Mouse (Mus musculus): ENCODE measurements around the gene Epb41l4b. TPM values are rescaled to one million over a fixed set of nuclear protein-coding genes. Genes with fewer than 3 reads are reported as not detected.

The Epb41l4b gene
- total RNA-seq, 2 experiments from 2014 or later = 2.1 to 2.4 TPM

GRCm38 (mm10) chr4:57156549-57157169 lies 13.4 kb upstream of the Epb41l4b start:
- DNase-seq (ENCODE audit: low spot score in 2 of 2) = no peak

DNA sequence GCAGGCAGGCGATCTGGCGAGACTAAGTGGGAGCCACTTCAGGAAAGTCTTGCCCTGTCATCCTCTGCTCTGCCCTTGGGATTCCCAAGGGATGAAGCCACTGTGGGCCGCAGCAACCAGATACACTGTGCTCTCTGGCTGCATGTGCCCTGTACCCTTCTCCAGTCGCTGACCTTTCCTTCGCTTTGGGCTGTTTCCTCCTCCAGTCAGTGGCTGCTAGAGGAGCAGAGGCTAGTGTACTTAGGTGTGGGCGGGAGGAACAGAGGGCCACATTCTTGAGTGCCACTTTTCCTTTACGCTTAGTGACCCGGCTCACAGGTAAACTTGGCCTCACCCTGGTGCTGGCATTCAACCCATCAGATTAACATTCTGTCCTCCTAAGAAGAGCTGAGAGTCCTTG lies 10.6 kb upstream of the Epb41l4b start:
- DNase-seq (ENCODE audit: low spot score in 2 of 2) = no peak

- DNase-seq (ENCODE audit: low spot score in 2 of 2) = peak in 1 of 2 experiments; percentile 28
These were observed 10.0 kb upstream of the Epb41l4b start for GRCm38 (mm10) chr4:57153068-57153835.

GRCm38 (mm10) chr4:57148182-57148581 lies 4.9 kb upstream of the Epb41l4b start:
- no peak for DNase-seq (ENCODE audit: low spot score in 2 of 2)

DNA sequence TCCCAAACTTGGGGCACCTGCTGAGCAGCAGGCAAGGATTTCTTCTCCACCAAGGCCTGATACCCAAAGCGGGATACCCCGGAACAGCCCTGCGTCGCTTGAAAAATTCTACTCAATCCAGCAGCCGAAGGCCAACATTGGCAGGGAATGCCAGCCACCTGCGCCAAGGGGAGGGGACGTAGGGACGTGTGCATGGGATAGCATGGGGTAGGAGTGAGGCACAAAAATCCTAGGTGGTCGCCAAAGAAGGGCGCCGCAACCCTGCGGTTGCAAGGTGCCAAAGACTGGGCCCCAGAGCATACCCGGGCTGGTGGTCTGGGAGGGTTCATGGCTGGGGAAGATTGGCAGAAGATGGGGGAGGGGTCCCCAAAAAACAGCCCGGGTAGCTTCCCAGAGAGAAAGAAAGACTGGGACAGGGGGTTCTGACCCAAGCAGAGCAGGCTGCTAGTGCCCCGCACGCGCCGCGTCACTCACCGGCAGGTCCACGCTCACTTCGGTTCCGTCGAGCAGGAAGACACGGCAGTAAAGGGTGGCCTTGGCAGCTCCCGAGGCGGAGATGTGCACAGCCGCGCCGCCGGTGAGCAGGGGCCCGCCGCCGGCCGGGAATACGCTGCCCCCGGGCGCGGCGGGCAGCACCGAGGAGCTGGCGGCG lies 737 bp downstream of the Epb41l4b start:
- DNase-seq (ENCODE audit: low spot score in 2 of 2) = no peak

DNA sequence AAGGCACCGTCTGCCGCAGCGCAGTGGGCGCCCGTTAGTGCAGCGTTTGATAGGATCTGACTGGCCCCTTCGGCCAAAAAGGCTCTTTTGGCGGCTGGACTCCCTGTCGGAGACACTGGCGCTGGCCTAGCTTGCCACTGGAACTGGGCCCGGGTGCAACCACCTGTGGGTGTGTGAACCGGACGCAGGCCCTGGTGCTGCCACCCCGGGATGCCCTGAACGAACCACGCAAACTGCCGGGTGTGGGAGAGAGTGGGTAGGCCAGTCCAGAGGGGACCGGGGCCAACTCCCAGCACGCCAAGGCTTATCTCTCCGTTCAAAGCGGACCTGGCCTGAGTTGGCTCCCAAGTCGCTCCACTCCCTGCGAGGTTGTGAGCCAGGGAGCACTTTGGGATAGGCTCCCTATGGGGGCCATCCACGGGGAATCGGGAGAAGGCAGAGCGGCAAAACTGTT lies 1.3 kb downstream of the Epb41l4b start:
- no peak for DNase-seq (ENCODE audit: low spot score in 2 of 2)

DNA sequence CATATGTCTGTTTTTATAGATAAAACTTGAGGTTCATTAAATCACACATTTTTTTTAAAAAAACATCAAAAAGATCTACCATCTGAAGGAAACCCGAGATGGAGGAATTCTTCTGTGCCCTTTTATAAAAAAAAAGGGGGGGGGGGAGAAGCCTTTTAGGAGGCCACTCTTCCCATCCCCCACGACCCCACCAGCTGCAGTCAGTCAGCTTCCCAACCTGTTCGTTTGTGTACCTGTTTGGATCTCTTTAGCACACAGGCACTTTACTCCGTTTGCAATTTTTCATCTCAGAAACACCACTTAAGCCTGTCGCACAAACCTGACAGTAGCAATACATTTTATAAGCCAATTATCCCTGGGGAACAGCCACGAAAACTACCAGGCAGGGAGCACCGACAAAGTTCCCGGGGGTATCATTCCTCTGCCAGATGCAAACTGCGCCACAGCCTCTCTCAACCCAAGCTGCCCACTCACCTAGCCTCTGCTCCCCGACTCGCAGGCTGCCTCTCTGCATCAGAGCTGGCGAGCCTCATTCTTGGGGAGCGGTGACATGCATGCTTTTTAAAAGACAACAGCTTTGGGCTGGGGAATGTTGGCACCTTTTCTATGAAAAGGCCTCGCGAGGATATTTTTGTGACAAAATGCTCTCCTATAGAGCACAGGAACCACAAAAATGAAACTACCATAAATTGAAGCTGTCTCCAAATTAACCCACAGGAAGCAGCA lies 2.1 kb downstream of the Epb41l4b start:
- no peak for DNase-seq (ENCODE audit: low spot score in 2 of 2)

DNA sequence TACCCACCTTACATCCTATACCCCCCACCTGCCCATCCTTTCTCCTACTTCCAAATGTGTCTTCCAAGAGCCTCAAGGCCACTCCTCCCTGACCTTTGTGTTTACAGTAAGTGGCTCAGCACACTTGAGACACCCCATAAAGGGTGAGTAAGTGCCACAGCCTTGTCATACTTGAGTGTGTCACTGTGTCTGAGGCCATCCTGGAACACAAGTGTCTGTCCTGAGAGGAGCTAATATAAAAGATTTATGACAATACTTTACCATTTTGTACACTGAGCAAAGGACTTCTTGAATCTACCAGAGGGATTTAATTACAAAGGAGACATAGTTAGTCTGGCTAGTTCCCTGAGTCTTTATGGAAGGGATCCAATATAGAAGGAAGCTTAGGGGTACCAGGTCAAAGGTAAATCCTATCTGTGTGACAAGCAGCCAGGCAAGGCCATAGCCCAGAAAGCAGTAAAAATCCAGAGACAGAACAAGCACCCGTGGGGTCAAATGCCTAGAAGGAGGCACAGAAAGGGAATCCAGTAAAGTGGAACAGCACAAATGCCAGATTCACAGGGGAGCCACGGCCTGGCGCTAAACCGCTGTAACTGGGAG lies 2.9 kb downstream of the Epb41l4b start:
- DNase-seq (ENCODE audit: low spot score in 2 of 2) = no peak

DNA sequence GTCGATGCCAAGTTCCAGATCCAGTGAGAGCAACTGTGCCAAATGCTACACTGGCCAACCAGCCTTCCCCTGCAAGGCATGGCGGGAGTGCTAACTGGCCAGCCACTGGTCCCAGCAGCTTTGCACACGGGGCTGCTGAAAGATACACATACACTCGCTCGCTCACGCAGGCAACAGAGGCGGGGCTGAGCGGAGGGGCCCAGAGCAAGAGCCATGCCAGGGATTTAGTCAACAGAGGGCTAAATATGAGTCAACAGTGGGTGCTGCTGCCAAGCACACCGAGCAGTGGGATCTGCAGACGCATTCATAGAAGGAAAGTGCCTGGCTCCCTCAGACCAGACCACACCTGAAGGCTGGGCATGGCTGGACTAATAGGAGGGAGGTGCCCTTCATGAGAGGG lies 3.8 kb downstream of the Epb41l4b start:
- no peak for DNase-seq (ENCODE audit: low spot score in 2 of 2)

- no peak for DNase-seq (ENCODE audit: low spot score in 2 of 2)
These were observed 5.2 kb downstream of the Epb41l4b start for GRCm38 (mm10) chr4:57138093-57138440.

DNA sequence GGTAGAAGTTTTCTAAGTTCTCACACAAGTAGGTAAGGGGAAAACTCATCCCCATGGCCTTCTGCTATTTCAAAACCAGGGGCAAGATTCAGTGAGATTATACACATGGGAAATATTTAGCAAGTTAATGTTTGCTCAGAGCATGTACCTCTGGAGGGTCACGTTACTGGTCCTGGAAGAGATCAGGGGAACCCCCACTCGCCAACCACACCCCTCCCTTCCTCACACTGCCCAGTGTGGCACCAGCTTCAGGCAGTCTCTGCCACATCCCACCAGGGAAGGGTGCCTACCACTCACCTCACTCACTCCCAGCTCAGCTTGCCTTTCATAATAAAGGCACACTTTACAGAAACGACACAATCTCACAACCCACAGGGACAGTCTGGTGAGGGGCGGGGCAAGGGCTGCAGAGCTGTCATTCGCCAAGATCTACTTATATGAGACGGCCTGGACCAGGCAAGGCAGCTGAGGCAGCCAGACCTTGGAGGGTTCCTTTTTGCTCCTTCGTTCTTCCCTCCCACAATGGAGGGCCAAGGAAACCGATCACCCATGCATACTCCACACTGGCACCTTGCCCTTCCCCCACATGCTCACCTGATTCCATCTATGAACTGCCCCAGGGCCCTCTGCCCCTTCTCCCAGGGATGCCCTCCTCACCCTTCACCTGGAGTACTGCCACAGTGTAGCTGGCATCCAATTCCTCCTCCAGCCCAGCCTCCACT lies 5.7 kb downstream of the Epb41l4b start:
- no peak for DNase-seq (ENCODE audit: low spot score in 2 of 2)

DNA sequence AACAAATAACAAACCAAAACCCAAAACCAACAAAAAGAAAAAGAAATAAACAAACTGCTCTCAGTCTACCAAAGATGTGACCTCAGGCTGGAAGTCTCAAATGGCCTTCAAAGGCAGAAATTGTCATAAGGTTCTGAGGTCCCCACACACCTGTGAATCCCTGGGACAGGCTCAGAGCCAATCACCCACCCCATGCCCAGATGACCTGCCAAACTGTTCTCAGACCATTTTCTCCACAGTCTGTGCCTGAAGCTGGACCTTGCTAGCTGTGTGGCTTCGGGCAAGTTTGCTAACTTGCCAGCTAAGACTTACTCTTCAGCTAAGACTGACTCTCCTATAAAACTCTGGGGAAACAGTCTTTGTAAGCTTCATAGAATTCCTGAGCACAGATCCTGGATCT lies 7.8 kb downstream of the Epb41l4b start:
- DNase-seq (ENCODE audit: low spot score in 2 of 2) = no peak

DNA sequence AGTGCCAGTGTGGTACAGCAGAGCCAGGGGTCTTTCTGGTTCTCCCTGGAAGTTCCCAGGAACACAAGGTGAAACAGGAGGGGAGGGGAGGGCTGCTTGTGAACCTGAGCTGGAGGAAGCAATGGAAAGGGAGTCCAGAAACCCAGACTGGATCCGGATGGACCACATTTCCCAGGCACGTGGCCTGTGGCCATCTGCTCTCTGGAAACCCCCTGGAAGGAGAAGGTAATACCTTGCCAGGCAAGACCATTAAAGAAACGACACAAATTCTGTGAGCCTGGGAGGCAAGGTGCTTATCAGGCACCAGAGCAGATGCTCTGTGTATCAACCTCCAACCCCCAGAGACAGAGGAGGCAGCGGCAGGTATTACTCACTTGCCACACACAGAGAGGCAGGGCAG lies 8.7 kb downstream of the Epb41l4b start:
- DNase-seq (ENCODE audit: low spot score in 2 of 2) = no peak

GRCm38 (mm10) chr4:57131839-57132238 lies 11.4 kb downstream of the Epb41l4b start:
- DNase-seq (ENCODE audit: low spot score in 2 of 2) = no peak

DNA sequence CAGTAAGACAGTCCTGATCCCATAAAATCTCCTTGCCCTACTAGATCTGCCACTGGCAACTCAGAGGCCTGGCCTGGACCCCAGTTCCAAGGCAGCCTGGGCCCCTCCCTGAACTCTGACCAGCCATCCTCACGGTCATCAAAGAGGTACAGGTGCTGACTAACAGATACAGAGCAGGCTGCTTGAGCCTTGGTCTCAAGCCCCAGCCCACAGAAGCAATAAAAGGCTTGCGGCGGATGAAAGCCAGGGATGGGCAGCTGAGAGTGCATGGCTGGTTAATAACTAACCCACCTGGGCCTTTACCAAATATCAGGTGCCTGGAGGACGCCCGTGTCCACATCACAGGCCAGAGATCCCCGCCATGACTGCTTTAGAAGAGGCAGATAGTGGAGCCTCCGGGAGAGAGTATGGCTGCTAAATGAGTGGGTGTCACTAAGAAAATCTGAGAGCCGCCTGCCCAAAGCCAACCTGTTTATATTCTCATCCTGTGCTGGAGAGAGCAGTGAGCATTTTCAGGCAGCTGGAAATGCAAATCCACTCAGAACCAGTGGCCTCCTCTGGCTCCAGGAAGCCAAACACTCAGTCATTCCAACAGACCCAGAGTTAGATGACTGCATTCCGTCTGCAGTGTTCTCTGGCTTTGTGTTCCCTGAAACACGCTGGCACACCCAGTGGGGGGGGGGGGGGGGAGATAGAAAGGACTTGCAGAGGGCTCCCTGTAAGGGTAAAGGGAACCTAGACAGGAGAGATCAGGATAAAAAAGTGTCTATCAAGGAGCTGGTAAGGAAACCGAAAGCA lies 13.3 kb downstream of the Epb41l4b start:
- no peak for DNase-seq (ENCODE audit: low spot score in 2 of 2)

GRCm38 (mm10) chr4:57123003-57123402 lies 20.2 kb downstream of the Epb41l4b start:
- DNase-seq (ENCODE audit: low spot score in 2 of 2) = no peak

GRCm38 (mm10) chr4:57122166-57122565 lies 21.1 kb downstream of the Epb41l4b start:
- no peak for DNase-seq (ENCODE audit: low spot score in 2 of 2)

DNA sequence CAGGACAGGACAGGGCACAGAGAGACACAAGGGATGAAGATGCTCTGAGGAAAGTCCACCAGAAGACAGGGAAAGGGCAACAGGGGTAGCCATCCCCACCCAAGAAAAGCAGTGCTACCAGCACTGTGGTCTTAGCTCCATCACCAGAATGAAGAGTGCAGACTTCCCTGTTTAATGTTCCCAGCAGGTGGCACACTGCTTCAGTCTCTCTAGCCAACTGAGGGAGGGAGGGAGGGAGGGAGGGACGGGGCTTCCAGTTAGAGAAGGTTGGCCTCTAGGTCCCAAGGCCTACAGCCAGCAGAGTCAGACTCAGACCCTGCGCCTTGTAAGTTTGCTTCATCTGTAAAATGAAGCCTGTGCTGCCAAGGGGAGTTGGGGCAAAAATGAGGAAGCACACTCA lies 22.7 kb downstream of the Epb41l4b start:
- no peak for DNase-seq (ENCODE audit: low spot score in 2 of 2)

- no peak for DNase-seq (ENCODE audit: low spot score in 2 of 2)
These were observed 23.3 kb downstream of the Epb41l4b start for GRCm38 (mm10) chr4:57119976-57120375.

GRCm38 (mm10) chr4:57118883-57119282 lies 24.4 kb downstream of the Epb41l4b start:
- no peak for DNase-seq (ENCODE audit: low spot score in 2 of 2)

Measured in adrenal gland, adult 18-20 months (tissue).